Mouse (Mus musculus) retina, postnatal 1 day (tissue): ENCODE measurements around the gene Ptprm.

Experiments
- DNase-seq: peaks from one replicate; pipeline ENCODE4 v3.0.0-alpha.2; 2012

The Ptprm gene

GRCm38 (mm10) chr17:67354451-67355011 is at the start of gene Ptprm:
Gene Ptprm (minus strand): TSS chr17:67354457.
- peak; percentile 90 for DNase-seq

DNA sequence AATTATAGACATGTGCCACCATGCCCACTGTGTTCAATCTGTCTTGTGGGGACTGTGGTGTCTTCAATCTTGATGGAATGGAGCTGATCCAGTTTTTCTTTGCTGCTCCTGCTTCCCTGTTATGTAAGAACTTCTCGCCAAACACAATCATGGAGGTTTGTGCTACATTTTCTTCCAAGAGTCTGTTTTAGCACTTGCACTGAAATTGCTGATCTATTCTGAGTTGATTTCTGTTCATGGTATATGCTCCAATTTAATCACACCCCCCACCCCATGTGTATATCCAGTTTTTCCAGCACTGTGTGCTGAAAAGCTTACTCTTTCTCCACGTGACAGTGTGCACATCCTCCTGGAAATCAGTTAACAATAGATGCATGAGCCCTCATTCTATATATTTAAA is 41.9 kb upstream of the Ptprm start:
- DNase-seq, result no peak

DNA sequence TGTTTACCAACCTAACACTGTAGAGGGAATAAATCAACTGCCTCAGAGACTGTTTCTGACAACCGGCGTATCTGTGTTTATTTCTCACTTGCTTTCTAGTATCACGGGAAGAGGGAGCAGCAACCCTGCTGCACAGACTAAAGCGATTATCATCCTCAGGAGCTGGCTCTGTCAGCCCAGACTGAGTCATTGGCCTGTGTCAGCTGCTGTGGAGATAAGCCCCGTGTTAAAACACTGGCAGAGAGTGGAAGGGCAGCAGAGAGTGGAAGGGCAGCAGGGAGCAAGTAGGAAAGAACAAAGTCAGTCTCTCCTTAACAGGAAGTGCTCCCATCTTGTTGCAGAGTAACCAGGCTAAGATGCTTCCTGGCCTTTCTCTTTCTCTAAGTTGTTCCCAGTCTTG is 36.6 kb upstream of the Ptprm start:
- DNase-seq, result no peak

- DNase-seq, result peak; percentile 12
Measured at GRCm38 (mm10) chr17:67388171-67388570, 33.9 kb upstream of the Ptprm start.

DNA sequence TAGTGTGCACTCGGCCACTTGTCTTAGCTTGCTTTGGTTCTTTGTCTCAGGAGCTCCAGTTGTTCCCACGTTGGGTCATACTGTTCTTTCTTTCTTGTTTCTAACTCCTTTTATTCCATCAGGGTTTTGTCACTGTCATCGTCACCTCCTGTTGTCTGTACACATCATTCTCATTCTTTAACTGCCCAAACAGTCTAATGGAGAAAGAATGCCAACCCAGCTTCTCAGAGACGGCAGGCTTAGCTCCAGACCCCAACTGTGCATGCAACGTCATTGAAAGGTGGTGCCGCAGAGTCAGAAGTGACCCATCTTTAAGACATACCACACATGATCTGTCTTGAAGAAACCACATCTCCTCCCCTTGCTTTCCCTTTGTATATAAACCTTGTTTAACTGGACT is 31.0 kb upstream of the Ptprm start:
- DNase-seq, result no peak

DNA sequence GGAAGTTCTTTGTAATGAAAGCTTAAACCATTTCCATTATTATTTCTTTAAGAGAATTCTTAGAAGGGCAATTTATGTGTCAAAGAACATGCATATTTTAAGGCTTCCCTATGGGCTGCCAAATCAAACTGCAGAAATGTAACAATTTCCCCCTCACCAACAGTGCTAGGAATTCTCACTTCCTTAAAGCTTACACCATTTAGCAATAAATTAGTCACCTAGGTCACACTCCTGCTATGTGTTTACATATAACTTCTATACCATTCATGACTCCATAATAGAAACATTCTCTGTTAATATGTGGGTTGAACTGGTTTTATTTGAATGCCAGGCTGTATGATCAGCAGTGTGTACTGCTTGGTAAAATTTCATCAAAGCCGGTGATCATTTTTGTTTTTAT is 29.4 kb upstream of the Ptprm start:
- no peak for DNase-seq

DNA sequence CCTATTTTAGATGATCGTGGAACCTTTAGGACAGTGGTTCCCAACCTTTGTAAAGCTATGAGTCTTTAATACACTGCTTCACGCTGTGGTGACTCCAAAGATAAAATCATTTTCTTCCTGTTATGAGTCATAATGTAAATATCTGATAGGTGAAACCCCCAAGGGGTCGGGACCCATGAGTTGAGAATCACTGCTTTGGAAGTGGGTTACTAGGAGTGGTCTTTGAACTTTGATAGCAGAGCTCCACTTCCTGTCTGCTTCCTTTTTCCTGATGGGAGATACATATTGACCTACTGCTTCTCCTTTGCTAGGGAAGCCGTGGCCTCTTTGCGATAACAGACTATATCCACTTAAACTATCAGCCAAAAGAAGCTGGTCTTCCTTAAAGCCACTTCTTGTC is 27.4 kb upstream of the Ptprm start:
- no peak for DNase-seq

GRCm38 (mm10) chr17:67367866-67368265 is 13.6 kb upstream of the Ptprm start:
- peak; percentile 37 for DNase-seq

- DNase-seq, result no peak
Measured at GRCm38 (mm10) chr17:67364491-67364890, 10.2 kb upstream of the Ptprm start.

GRCm38 (mm10) chr17:67363377-67364070 is 9.3 kb upstream of the Ptprm start:
- no peak for DNase-seq

- DNase-seq, result no peak
Measured at GRCm38 (mm10) chr17:67362131-67362530, 7.9 kb upstream of the Ptprm start.

GRCm38 (mm10) chr17:67360606-67361005 is 6.3 kb upstream of the Ptprm start:
- DNase-seq, result no peak

DNA sequence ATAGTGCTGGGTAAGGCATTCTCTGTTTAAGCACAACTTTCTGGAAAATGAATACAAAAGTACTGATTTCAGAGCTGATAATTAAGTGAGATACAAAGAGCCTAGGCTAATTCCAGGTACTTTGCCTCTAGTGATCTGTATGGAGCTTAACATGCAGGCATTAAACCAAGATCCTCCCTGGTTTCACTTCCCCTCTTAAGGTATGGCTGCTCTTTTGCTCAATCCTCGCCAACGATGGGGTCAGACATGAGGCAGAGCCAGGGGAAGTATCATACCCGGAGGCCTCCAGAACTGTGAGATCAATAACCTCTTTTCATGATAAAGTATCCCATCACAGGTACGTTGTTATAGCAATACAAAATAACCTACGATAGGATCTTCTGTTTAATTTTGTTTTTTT is 5.3 kb upstream of the Ptprm start:
- DNase-seq, result no peak

DNA sequence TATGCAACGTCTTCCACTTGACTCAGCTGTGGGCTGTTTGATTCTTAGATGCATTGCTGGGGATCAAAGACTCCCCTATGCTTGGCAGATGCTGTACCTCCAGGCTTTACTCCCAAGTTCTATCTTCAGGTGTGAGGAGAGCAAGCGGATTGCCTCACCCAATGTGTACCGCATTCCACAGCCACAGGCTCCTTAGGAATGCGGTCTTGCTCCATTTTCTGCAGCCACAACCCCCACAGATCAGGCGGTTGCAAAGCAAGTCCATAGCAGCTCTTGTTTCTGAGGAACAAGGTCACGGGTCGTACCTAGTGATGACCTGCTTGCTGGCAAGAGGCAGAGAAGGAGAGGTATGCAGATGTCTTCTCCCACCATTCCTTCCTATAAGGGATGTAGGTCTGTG is 4.3 kb upstream of the Ptprm start:
- no peak for DNase-seq

GRCm38 (mm10) chr17:67357191-67357590 is 2.9 kb upstream of the Ptprm start:
- no peak for DNase-seq

- peak; percentile 25 for DNase-seq
Measured at GRCm38 (mm10) chr17:67355251-67355650, 994 bp upstream of the Ptprm start.

DNA sequence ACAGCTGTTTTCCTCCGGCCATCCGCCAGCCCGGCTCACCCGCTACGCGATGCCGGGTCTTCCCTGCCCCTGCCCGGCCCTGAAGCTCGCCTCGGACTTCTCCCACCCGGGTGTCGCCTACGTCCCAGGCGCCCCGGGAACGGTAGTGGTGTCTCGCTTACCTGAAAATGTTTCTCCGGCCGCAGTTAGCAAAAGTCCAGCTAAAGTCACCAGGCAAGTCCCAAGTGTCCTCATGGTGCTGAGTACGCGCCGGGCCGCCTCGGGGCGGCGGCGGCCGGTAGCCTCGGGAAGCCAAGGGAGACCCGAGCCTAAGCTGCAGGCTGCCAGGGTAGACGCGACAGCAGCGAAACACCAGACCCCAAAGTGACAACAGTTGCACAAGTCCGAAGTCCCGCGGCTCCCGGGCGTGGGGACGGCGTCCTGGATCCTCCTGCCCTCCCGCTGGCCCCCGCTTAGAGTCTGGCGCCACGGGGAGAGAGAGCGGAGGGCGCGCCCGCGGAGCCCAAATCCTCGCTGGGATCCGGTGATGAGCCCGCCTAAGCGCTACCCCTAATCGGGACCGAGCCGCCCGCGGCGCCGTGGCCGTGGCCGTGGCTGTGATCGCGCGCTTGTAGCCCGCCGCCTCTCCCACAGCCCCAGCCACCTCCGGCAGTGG is 334 bp downstream of the Ptprm start:
- DNase-seq, result no peak

DNA sequence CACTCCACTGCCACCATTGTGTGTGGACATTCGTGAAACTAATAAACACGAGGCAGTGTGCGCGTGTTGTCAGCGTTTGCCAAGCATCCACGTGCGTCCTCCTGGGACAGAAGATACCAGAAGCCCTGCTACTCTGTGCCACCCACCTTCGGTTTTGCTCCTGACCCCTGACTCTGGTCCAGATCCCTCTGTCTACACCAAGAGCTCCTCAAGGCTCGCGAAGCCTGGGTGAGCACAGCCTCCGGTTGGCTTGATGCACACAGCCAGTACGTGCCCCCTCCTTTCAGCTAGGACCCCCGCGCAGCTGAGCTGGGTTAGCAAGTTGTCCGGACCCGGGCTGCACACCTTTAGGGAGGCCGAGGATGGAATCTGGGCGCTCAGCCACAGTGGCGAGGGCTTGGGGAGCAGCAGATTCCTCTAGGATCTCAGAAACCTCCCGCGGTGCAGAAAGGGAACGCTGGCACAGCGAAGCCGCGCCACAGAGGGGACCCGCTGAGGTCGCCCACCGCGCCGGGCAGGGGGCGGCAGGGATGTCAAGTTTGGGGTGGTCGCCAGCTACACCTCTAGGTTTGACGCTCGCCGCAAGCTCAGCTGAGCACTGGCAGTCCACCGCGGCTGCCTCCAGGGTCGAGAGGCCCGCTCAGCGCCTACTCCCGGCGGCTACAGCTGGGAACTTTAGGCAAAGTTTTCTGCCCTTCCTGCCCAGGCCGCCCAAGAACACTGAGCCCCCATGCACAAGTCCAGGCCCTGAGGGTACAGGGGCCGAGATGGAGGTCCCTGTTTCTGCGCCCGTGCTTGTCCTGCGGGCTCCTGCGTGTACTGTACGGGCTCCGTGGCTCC is 1.1 kb downstream of the Ptprm start:
- peak; percentile 57 for DNase-seq

DNA sequence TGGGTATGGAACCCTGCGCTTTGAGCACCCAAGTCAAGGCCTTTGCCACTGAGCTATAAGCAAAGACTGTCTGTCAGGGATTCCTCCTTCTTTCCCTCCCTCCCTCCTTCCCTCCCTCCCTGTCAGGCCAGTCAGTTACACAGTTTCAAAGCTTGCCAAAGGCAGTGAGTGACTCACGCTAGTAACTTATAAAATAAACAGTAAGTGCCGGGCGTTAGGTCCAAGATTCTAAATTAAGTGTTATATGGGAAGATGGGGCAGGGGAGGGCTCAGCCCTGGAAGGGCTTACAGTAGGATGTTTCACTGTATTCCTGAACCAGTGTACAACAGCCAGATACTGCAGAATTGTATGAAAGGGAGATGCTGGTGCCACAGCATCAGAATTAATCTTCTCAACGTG is 2.8 kb downstream of the Ptprm start:
- no peak for DNase-seq

- DNase-seq, result no peak
Measured at GRCm38 (mm10) chr17:67350536-67350935, 3.7 kb downstream of the Ptprm start.

- DNase-seq, result no peak
Measured at GRCm38 (mm10) chr17:67349594-67349993, 4.7 kb downstream of the Ptprm start.

DNA sequence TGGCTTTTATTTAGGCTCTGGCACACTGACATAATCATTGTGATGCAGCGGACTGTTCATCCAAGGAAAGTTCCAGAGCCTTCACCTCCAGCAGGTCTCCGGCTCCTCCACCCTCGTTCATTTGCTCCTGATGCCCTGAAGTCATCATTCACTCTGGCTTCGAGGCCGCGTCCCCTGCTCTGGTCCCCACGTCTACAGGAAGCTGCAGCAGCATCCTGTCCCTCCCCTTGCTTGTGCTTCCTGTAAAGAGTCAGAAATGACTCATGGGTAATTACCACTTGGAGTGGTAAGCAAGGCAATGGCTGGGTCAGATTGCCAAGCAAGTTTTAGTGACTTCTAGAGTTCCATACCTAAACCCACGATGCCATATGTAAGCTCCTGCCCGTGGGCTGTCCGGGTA is 7.3 kb downstream of the Ptprm start:
- DNase-seq, result no peak

GRCm38 (mm10) chr17:67345157-67345556 is 9.1 kb downstream of the Ptprm start:
- DNase-seq, result no peak

- no peak for DNase-seq
Measured at GRCm38 (mm10) chr17:67343471-67343870, 10.8 kb downstream of the Ptprm start.
